Mouse (Mus musculus) embryo, embryonic 10 days (tissue): ENCODE measurements at regions not wholly inside any gene's neighbourhood (a gene's known extent, or its start where the extent isn't known, plus 50 kb on each side); places are given as distances from the start of the nearest gene placed in this dataset.
"Not testable (repeated sequence)": the region's sequence is repeated elsewhere in the genome, so short reads cannot be mapped to it uniquely, and the experiment has no call there.

Experiments
- DNase-seq: peaks from one replicate; pipeline ENCODE4 v3.0.0-alpha.2; 2015; ENCODE audit warnings: low spot score

GRCm38 (mm10) chr6:89153027-89153662 lies 209.3 kb downstream of the Plxna1 start:
- peak; percentile 12 for DNase-seq

GRCm38 (mm10) chr6:89157501-89157900 lies 204.9 kb downstream of the Plxna1 start:
- no peak for DNase-seq

DNA sequence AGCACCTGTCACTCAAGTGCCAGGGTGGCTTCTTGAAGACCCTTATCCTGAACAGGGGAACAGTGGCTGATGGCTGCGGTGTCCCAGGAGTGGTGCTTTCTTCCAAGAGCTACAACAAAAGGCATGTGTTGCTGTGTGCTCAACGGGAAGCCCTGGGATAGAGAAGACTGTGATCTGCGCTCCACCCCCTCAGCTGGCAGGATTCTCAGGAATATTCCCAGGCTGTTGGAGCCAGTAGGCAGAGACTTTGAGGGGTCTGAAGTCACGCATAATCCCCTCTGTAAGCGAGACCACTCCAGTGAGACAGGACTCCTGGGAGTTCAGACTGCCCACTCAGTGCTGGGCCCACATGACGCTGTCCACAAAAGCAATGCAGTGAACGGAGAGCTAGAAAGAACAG lies 202.4 kb downstream of the Plxna1 start:
- DNase-seq: no peak

DNA sequence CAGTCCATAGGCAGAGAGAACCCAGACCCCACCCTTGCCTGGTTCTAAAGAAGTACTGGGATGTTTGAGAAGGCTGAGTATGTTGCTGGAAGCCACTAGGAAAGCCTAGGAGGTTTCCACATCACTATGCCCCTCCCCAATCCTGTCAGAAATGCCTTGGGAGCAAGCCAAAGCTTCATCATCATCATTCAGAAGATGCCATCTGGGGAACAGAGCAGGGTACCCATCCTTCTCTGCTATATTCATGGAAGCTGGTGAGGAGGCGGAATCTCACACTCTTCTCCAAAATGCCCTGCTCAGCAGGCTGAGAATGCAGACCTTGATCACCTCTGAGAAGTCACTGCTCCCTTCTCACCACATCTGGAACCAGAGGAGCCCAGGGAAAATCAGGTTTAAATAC lies 200.7 kb downstream of the Plxna1 start:
- DNase-seq: no peak

DNA sequence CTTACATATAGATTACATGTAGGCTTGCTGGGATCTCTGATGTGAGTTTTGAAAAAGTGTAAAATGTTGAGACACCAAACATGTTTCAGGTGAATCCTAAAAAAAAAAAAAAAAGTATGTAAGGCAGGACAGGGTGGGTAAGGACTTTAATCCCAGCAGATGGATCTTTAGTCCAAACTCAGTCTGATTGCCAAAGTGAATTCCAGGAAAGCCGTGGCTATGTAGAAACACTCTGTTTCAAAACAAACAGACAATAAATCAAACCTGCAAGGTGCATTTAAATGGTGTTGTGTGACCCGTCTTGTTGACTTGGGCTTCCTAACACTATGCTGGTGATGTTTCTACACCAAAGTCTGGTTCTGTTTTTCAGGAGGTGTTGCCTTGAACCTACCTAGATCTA lies 192.9 kb downstream of the Plxna1 start:
- no peak for DNase-seq

DNA sequence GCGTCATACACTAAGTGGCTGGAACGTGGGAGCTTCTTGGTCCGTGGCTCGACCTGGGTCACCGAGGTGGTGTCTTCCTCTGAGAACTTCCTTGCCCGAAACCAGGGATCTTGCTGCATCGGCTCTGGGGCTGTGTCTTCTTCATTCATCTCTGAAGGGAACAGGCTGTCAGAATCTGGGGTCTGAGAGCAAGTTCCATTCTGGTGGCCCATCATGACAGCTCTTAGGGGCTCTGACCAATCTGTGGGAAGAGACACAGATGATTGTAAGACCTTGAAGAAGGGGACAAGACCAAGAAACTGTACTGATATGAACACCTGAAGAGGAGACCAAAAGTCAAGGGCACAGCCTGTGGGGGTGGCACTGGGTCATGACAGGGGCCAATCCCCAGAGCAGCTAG lies 177.5 kb downstream of the Plxna1 start:
- DNase-seq: not testable (repeated sequence)

- not testable (repeated sequence) for DNase-seq
These were observed 161.7 kb downstream of the Plxna1 start for GRCm38 (mm10) chr6:89200514-89201284.

GRCm38 (mm10) chr6:89215021-89215420 lies 147.4 kb downstream of the Plxna1 start:
- no peak for DNase-seq

GRCm38 (mm10) chr6:89235416-89236075 lies 126.9 kb downstream of the Plxna1 start:
- peak; percentile 66 for DNase-seq

GRCm38 (mm10) chr6:89236226-89236625 lies 126.2 kb downstream of the Plxna1 start:
- peak; percentile 29 for DNase-seq

- no peak for DNase-seq
These were observed 125.4 kb downstream of the Plxna1 start for GRCm38 (mm10) chr6:89236892-89237646.

- no peak for DNase-seq
These were observed 123.5 kb downstream of the Plxna1 start for GRCm38 (mm10) chr6:89238871-89239270.

- DNase-seq: no peak
These were observed 122.9 kb downstream of the Plxna1 start for GRCm38 (mm10) chr6:89239511-89239910.

GRCm38 (mm10) chr6:89240168-89240705 lies 122.2 kb downstream of the Plxna1 start:
- DNase-seq: no peak

GRCm38 (mm10) chr6:89242371-89243288 lies 119.8 kb downstream of the Plxna1 start:
- peak; percentile 71 for DNase-seq

GRCm38 (mm10) chr6:89245506-89245905 lies 116.9 kb downstream of the Plxna1 start:
- DNase-seq: no peak

DNA sequence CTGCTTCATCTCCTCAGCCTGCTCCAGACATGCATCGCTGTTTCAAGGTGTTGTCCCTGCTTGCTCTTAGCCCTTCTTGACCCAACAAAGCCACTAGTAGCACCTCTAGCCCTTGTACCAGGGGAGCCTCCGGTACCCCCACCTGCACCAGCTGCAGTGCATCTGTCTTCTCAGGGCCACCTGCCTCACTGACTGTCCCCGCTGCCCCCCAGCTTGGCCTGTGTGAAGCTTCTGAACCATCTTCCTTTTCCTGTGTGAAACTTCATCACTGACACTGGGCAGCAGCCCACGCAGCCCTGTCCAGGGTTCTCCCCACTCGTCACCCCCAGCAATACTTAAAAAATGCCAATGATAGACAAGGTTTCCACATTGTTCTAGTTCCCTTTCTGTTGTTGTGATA lies 116.2 kb downstream of the Plxna1 start:
- no peak for DNase-seq

DNA sequence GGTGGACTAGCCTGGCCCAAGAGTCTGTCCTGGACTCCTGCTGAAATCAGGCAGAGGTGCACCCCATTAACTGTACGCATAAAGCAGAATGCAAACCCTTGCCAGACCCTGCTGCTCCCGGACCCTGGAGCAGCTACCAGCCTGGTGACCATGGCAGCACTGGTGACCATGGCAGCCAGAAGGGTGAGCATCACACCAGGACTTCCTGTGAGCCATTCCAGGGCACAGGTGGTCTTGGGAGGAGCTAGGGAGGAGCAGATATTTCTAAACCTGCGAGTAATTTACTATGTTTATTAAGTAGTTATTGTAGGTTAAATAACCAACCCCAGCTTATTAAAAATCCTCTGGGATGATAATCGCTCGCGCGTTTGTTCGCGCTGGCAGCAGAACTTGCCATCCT lies 113.8 kb downstream of the Plxna1 start:
- DNase-seq: no peak

DNA sequence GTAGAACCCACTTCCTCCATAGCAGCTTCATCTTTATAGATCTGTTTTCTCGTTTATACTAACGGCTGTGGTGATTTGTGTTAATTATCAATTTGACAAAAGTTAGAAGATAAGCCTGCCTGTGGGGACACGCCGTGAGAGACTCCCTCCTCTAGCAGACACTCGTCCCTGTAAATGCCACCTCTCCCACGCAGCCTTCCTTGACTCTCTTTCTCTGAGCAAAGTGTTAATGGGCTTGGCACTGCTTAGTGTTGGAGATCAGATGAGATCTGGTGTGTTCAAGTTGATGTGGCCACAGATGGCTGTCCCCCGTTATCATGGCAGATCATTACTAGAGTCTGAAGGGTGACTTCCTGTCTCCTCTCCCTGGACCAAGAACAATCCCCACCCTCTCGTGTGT lies 113.1 kb downstream of the Plxna1 start:
- DNase-seq: no peak

GRCm38 (mm10) chr6:89251641-89252040 lies 110.8 kb downstream of the Plxna1 start:
- no peak for DNase-seq

GRCm38 (mm10) chr6:89256022-89256421 lies 106.4 kb downstream of the Plxna1 start:
- no peak for DNase-seq
